Comparison of ENCODE assay signal across 11 mouse cellular contexts in the genomic region with DNA sequence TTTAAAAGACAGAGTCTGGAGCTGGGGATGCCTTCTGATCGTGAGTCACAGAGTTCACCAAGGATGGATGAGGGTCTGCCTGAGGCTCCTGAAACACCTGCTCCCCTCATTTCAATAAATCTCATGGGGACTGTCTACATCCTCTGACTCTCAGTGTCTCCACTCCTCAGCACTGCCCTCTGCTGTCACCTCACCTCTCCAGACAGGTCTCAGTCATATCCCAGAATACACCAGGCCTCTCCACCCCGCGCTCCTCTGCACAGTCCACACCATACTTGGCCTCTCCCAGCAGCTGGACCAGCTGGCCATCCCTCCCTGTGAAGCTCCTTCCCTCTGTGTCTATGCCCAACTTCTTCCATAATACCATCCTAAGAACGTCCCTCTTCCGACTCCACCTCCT.
DNase-seq lines count a peak whose midpoint lies in the region; ATAC-seq lines count a peak whose summit lies in the region.
"Had no signal": no experiment of that assay in that cellular context is flagged by ENCODE, and none has a peak within 500 bp of the region (broad histone marks: within the 10 kb centered on the region; RNA-seq: fewer than 3 reads in every experiment).

No protein-coding gene starts in this region.

- no peaks in the 10 kb centered on the region for H3K36me3 ChIP-seq in hindbrain, embryonic 13.5 days
- H3K36me3 ChIP-seq in hindbrain, embryonic 12.5 days = no peaks in the 10 kb centered on the region
- no peaks in the 10 kb centered on the region for H3K36me3 ChIP-seq in midbrain, embryonic 11.5 days (ENCODE audit: control insufficient read depth, insufficient read depth, low read length)
- no peaks in the 10 kb centered on the region for H3K36me3 ChIP-seq in midbrain, embryonic 14.5 days (ENCODE audit: control insufficient read depth, insufficient read depth, low read length)

- H3K4me3 ChIP-seq in hindbrain, embryonic 13.5 days = no peak overlapping the region
- no peak overlapping the region for H3K4me3 ChIP-seq in hindbrain, embryonic 12.5 days
- no peak overlapping the region for H3K4me3 ChIP-seq in midbrain, embryonic 11.5 days (ENCODE audit: low read depth, low read length)
- H3K4me3 ChIP-seq in midbrain, embryonic 14.5 days (replicated peaks; ENCODE audit: low read depth, low read length) = no peak overlapping the region

- H3K4me1 ChIP-seq in hindbrain, embryonic 13.5 days (replicated peaks) = peaks cover 10% of the 10 kb centered on the region
- H3K4me1 ChIP-seq in hindbrain, embryonic 12.5 days = peaks cover 10% of the 10 kb centered on the region
- no peaks in the 10 kb centered on the region for H3K4me1 ChIP-seq in midbrain, embryonic 11.5 days (ENCODE audit: control insufficient read depth, insufficient read depth, low read length)
- H3K4me1 ChIP-seq in midbrain, embryonic 14.5 days (ENCODE audit: control insufficient read depth, insufficient read depth, low read length) = no peaks in the 10 kb centered on the region

- no peak for DNase-seq in cerebellum, adult 9-11 months
- no peak for DNase-seq in midbrain, embryonic 11.5 days (ENCODE audit: low spot score, missing footprints)
- DNase-seq in midbrain, embryonic 14.5 days = no peak
- peak; percentile 52 to 57 for DNase-seq in heart, postnatal 10 days
- no peak for DNase-seq in right cerebral cortex, postnatal 10 days (ENCODE audit: low spot score in 2 of 2)
- DNase-seq: adrenal gland, adult 2 months; liver had no signal

- H3K9me3 ChIP-seq in hindbrain, embryonic 13.5 days = no peaks in the 10 kb centered on the region
- no peaks in the 10 kb centered on the region for H3K9me3 ChIP-seq in hindbrain, embryonic 12.5 days (replicated peaks)
- no peaks in the 10 kb centered on the region for H3K9me3 ChIP-seq in midbrain, embryonic 11.5 days (ENCODE audit: control insufficient read depth, low read length)
- H3K9me3 ChIP-seq in midbrain, embryonic 14.5 days (ENCODE audit: control insufficient read depth, low read length) = no peaks in the 10 kb centered on the region

- no peak overlapping the region for H3K4me2 ChIP-seq in hindbrain, embryonic 13.5 days
- no peak overlapping the region for H3K4me2 ChIP-seq in hindbrain, embryonic 12.5 days (replicated peaks)
- no peak overlapping the region for H3K4me2 ChIP-seq in midbrain, embryonic 11.5 days
- no peak overlapping the region for H3K4me2 ChIP-seq in midbrain, embryonic 14.5 days (ENCODE audit: low read length)

- WGBS in hindbrain, embryonic 13.5 days = 62% methylated on average over 5 of the region's 5 CpGs
- WGBS in hindbrain, embryonic 12.5 days = 75% methylated on average over 5 of the region's 5 CpGs
- WGBS in midbrain, embryonic 11.5 days = 67% methylated on average over 5 of the region's 5 CpGs
- WGBS in midbrain, embryonic 14.5 days = 68% methylated on average over 5 of the region's 5 CpGs

- no peaks in the 10 kb centered on the region for H3K27me3 ChIP-seq in hindbrain, embryonic 13.5 days
- H3K27me3 ChIP-seq in hindbrain, embryonic 12.5 days = no peaks in the 10 kb centered on the region
- H3K27me3 ChIP-seq in midbrain, embryonic 11.5 days (ENCODE audit: control insufficient read depth, insufficient read depth, low read length) = no peaks in the 10 kb centered on the region
- no peaks in the 10 kb centered on the region for H3K27me3 ChIP-seq in midbrain, embryonic 14.5 days (ENCODE audit: control insufficient read depth, insufficient read depth, low read length)

- H3K9ac ChIP-seq in hindbrain, embryonic 13.5 days = no peak overlapping the region
- no peak overlapping the region for H3K9ac ChIP-seq in hindbrain, embryonic 12.5 days
- H3K9ac ChIP-seq in midbrain, embryonic 11.5 days (ENCODE audit: low read length) = no peak overlapping the region
- no peak overlapping the region for H3K9ac ChIP-seq in midbrain, embryonic 14.5 days (replicated peaks; ENCODE audit: low read length)

- no peak overlapping the region for H3K27ac ChIP-seq in hindbrain, embryonic 13.5 days
- no peak overlapping the region for H3K27ac ChIP-seq in hindbrain, embryonic 12.5 days
- H3K27ac ChIP-seq in midbrain, embryonic 11.5 days (ENCODE audit: low read depth, low read length) = no peak overlapping the region
- no peak overlapping the region for H3K27ac ChIP-seq in midbrain, embryonic 14.5 days (replicated peaks; ENCODE audit: low read depth, low read length)
- H3K27ac ChIP-seq: macrophage had no signal

- intact Hi-C loops in heart, postnatal 10 days (cut with DNase I) = no loop called here

- 0 out of 2 replicates have a peak, but pooled peaks have one; percentile 28 for ATAC-seq in cerebellum, adult (ENCODE audit: insufficient number of reproducible peaks, low FRiP score, low TSS enrichment)
- 0 out of 2 replicates have a peak, but pooled peaks have one; percentile 32 for ATAC-seq in hindbrain, embryonic 13.5 days (ENCODE audit: low FRiP score)
- no peak for ATAC-seq in hindbrain, embryonic 12.5 days (ENCODE audit: low FRiP score)
- peak; percentile 27; the same call in 1 of the 2 replicates for ATAC-seq in midbrain, embryonic 11.5 days (ENCODE audit: low FRiP score)
- ATAC-seq in midbrain, embryonic 14.5 days (ENCODE audit: low FRiP score, low TSS enrichment) = no peak

Comparison
In these comparisons a context has a peak if more than half of its experiments do, and no peak if none do; other contexts are left out.
1. ATAC-seq: peak in cerebellum, adult (single experiment), hindbrain, embryonic 13.5 days (single experiment) and midbrain, embryonic 11.5 days (single experiment); none in hindbrain, embryonic 12.5 days (single experiment) and midbrain, embryonic 14.5 days (single experiment).
2. DNase-seq: peak in heart, postnatal 10 days (2 of 2); none in cerebellum, adult 9-11 months (single experiment), midbrain, embryonic 11.5 days (single experiment), midbrain, embryonic 14.5 days (single experiment) and right cerebral cortex, postnatal 10 days (0 of 2).